In the genomic region with DNA sequence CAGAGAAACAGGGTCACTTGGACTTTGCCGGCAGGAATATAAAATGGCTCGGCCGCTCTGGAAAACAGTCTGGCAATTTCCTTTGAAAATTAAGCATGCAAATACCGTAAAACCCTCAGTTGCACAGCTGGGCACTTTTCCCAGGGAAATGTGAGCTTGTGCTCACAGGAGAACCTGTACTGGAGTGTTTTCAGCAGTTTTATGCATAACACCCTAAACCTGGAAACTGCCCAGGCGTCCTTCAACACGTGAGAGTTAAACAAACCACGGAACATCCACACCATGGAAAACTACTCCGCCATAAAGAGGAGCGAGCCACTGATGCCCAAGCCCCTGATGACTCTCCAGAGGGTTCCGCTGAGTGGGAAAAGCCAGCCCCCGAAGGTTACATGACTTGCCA, we compare ENCODE assay signal across 22 mouse cellular contexts. TPM values are rescaled to one million over a fixed set of nuclear protein-coding genes. Genes with fewer than 3 reads are reported as not detected.
DNase-seq lines count a peak whose midpoint lies in the region; ATAC-seq and TF ChIP-seq lines count a peak whose summit lies in the region.
"Had no signal": no experiment of that assay in that cellular context is flagged by ENCODE, and none has a peak within 500 bp of the region (broad histone marks: within the 10 kb centered on the region; RNA-seq: fewer than 3 reads in every experiment).

No protein-coding gene starts in this region.

- DNase-seq in kidney, adult 2 months, result peak; percentile 58
- no peak for DNase-seq in kidney, postnatal 10 days
- DNase-seq in lung, embryonic 14.5 days, result peak; percentile 20
- no peak for DNase-seq in lung, postnatal 10 days
- peak; percentile 58 for DNase-seq in NIH3T3 (ENCODE audit: low read depth)
- DNase-seq in spleen, adult 18-20 months, result no peak
- DNase-seq in layer of hippocampus, adult 2 months (ENCODE audit: low spot score in 2 of 2), result no peak
- DNase-seq: adrenal gland, postnatal 14 days; cerebellum, adult 11 months; cerebellum, postnatal 10 days; heart, adult 2 months; heart, postnatal 36 days; layer of hippocampus, adult 9-11 months; left cerebral cortex, postnatal 4 days had no signal

- H3K9me3 ChIP-seq in lung, embryonic 14.5 days (ENCODE audit: low read depth, low read length), result no peaks in the 10 kb centered on the region
- no peaks in the 10 kb centered on the region for H3K9me3 ChIP-seq in limb, embryonic 13.5 days
- H3K9me3 ChIP-seq: forebrain, embryonic 13.5 days; midbrain, embryonic 12.5 days; neural tube, embryonic 12.5 days had no signal

- TF ChIP-seq CTCF in kidney, adult 2 months (conservative IDR thresholded peaks at IDR 0.05; ENCODE audit: insufficient read depth, insufficient read length, low read depth, low read length), result no peak
- no peak for TF ChIP-seq CTCF in lung, embryonic 14.5 days (IDR thresholded peaks at IDR 0.05; ENCODE audit: low read depth)
- TF ChIP-seq CTCF in layer of hippocampus, adult 2 months (conservative IDR thresholded peaks at IDR 0.05), result no peak

- H3K9ac ChIP-seq in lung, embryonic 14.5 days, result no peak overlapping the region
- H3K9ac ChIP-seq in limb, embryonic 13.5 days, result no peak overlapping the region
- H3K9ac ChIP-seq: forebrain, embryonic 13.5 days; liver, embryonic 14.5 days; midbrain, embryonic 12.5 days; neural tube, embryonic 12.5 days had no signal

- H3K4me3 ChIP-seq in kidney, adult 2 months (ENCODE audit: insufficient read depth, low read depth, low read length), result no peak overlapping the region
- H3K4me3 ChIP-seq in lung, embryonic 14.5 days (ENCODE audit: low read depth, low read length), result no peak overlapping the region
- H3K4me3 ChIP-seq in limb, embryonic 13.5 days, result no peak overlapping the region
- no peak overlapping the region for H3K4me3 ChIP-seq in layer of hippocampus, adult 2 months
- H3K4me3 ChIP-seq: forebrain, embryonic 13.5 days; heart, adult 2 months; left cerebral cortex, adult 2 months; midbrain, embryonic 12.5 days; neural tube, embryonic 12.5 days had no signal

- no peak overlapping the region for H3K4me2 ChIP-seq in lung, embryonic 14.5 days
- H3K4me2 ChIP-seq in limb, embryonic 13.5 days (replicated peaks), result peak overlapping the region; percentile 32
- H3K4me2 ChIP-seq: forebrain, embryonic 13.5 days; midbrain, embryonic 12.5 days; neural tube, embryonic 12.5 days had no signal

- no peaks in the 10 kb centered on the region for H3K36me3 ChIP-seq in kidney, adult 2 months (ENCODE audit: control insufficient read depth, insufficient read depth, low read length)
- H3K36me3 ChIP-seq in lung, embryonic 14.5 days (ENCODE audit: insufficient read depth), result no peaks in the 10 kb centered on the region
- no peaks in the 10 kb centered on the region for H3K36me3 ChIP-seq in limb, embryonic 13.5 days
- H3K36me3 ChIP-seq: midbrain, embryonic 12.5 days; neural tube, embryonic 12.5 days had no signal

- peak overlapping the region; percentile 62; the same call in 1 of the 2 replicates for H3K27ac ChIP-seq in kidney, adult 2 months (ENCODE audit: insufficient read depth, low read depth, low read length)
- no peak overlapping the region for H3K27ac ChIP-seq in lung, embryonic 14.5 days (ENCODE audit: low read depth)
- H3K27ac ChIP-seq in limb, embryonic 13.5 days, result peak overlapping the region; percentile 29
- H3K27ac ChIP-seq in layer of hippocampus, adult 2 months, result no peak overlapping the region
- H3K27ac ChIP-seq: forebrain, embryonic 13.5 days; heart, adult 2 months; kidney, postnatal 0 days; left cerebral cortex, adult 2 months; liver, embryonic 14.5 days; midbrain, embryonic 12.5 days; neural tube, embryonic 12.5 days had no signal

- ATAC-seq in lung, embryonic 14.5 days (ENCODE audit: insufficient read depth), result no peak
- ATAC-seq in limb, embryonic 13.5 days (ENCODE audit: low FRiP score, low read depth), result peak; percentile 64
- ATAC-seq: activated CD4-positive, CD25-positive, alpha-beta regulatory T cell, adult 4 months; forebrain, embryonic 13.5 days had no signal

- H3K4me1 ChIP-seq in kidney, adult 2 months (ENCODE audit: control insufficient read depth, insufficient read depth, low read length), result 0 out of 2 replicates have a peak, but pooled peaks cover 2% of the 10 kb centered on the region
- H3K4me1 ChIP-seq in lung, embryonic 14.5 days (ENCODE audit: insufficient read depth), result no peaks in the 10 kb centered on the region
- peaks cover 18% of the 10 kb centered on the region for H3K4me1 ChIP-seq in limb, embryonic 13.5 days
- H3K4me1 ChIP-seq: forebrain, embryonic 13.5 days had no signal

- no peaks in the 10 kb centered on the region for H3K27me3 ChIP-seq in kidney, adult 2 months (replicated peaks; ENCODE audit: control insufficient read depth, insufficient read depth, low read length)
- no peaks in the 10 kb centered on the region for H3K27me3 ChIP-seq in lung, embryonic 14.5 days (ENCODE audit: insufficient read depth, low read length)
- no peaks in the 10 kb centered on the region for H3K27me3 ChIP-seq in limb, embryonic 13.5 days
- H3K27me3 ChIP-seq: forebrain, embryonic 13.5 days; midbrain, embryonic 12.5 days; neural tube, embryonic 12.5 days had no signal

- WGBS in kidney, adult 2 months, result 44% methylated on average over 11 of the region's 11 CpGs
- 66% methylated on average over 11 of the region's 11 CpGs for WGBS in lung, embryonic 14.5 days
- 25% methylated on average over 11 of the region's 11 CpGs for WGBS in limb, embryonic 13.5 days

- no peak for TF ChIP-seq POLR2A in kidney, adult 2 months (IDR thresholded peaks at IDR 0.05; ENCODE audit: low read depth, low read length)

RNA-seq across cellular contexts. Expression of a gene that starts 9.8 kb away (rescaled TPM):
- polyA plus RNA-seq in kidney, adult 2 months (2012; rRNA removed), result 41.3 and 44.1 TPM in 2 replicates
- polyA plus RNA-seq in lung, embryonic 14.5 days (2014; fragmentation: Nextera tagmentation; extraction: Ambion mirVana), result 2.3 TPM in 2 replicates
- polyA plus RNA-seq in limb, embryonic 13.5 days (2015; fragmentation: Nextera tagmentation; extraction: Ambion mirVana), result 1.8 and 2.2 TPM in 2 replicates
- 10 to 100 TPM; 49.8 to 50.3 TPM for total RNA-seq in layer of hippocampus, adult 2 months (2021)

RNA-seq across cellular contexts. Expression of a gene that starts 34.1 kb away (rescaled TPM):
- 32.2 and 33.4 TPM in 2 replicates for polyA plus RNA-seq in kidney, adult 2 months (2012; rRNA removed)
- polyA plus RNA-seq in lung, embryonic 14.5 days (2014; fragmentation: Nextera tagmentation; extraction: Ambion mirVana), result 11.6 and 13.0 TPM in 2 replicates
- polyA plus RNA-seq in limb, embryonic 13.5 days (2015; fragmentation: Nextera tagmentation; extraction: Ambion mirVana), result 3.0 and 3.2 TPM in 2 replicates
- 10 to 100 TPM; 27.4 to 29.3 TPM for total RNA-seq in layer of hippocampus, adult 2 months (2021)

Comparison
In these comparisons a context has a peak if more than half of its experiments do, and no peak if none do; other contexts are left out.
1. DNase-seq: peak in kidney, adult 2 months (single experiment), lung, embryonic 14.5 days (single experiment) and NIH3T3 (single experiment); none in kidney, postnatal 10 days (single experiment), lung, postnatal 10 days (single experiment), spleen, adult 18-20 months (0 of 2) and layer of hippocampus, adult 2 months (0 of 2).
2. H3K27ac ChIP-seq: peak in kidney, adult 2 months (single experiment) and limb, embryonic 13.5 days (single experiment); none in lung, embryonic 14.5 days (single experiment) and layer of hippocampus, adult 2 months (single experiment).
3. RNA of a gene that starts 9.8 kb away (polyA plus RNA-seq): 41.3 to 44.1 TPM in kidney, adult 2 months; 2.3 TPM in lung, embryonic 14.5 days and 1.8 to 2.2 TPM in limb, embryonic 13.5 days; every median in the first group is over 10 times any median in the second.